Mouse (Mus musculus): ENCODE measurements at regions not wholly inside any gene's neighbourhood (a gene's known extent, or its start where the extent isn't known, plus 50 kb on each side); places are given as distances from the start of the nearest gene placed in this dataset.

DNA sequence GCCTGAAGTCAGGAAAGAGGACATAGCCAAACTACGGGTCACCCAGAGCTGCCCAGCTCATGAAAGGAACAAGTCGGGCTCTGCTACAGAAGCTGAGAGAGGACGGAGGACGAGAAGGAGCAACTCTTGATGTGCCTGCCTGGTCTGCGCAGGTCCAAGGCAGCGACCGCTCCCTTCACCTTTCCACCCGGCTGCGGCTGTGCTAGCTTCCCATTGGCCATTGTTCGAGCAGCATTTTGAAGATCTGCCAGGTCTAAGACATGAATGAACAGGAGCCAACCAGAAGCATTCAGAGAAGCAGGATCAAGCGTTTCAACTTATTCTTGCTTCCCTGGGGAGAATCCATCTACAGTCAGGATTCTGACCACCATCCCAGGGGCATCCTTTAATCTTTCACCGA is 113.3 kb upstream of the Wnt4 start:
- in situ Hi-C loops (cut with MboI, MseI), result no loop called here

GRCm38 (mm10) chr4:137160526-137160925 is 111.9 kb upstream of the Zbtb40 start:
- in situ Hi-C loops (cut with MboI, MseI), result no loop called here

- in situ Hi-C loops (cut with MboI, MseI), result no loop called here
These were observed 109.6 kb upstream of the Zbtb40 start for GRCm38 (mm10) chr4:137158201-137158600.

DNA sequence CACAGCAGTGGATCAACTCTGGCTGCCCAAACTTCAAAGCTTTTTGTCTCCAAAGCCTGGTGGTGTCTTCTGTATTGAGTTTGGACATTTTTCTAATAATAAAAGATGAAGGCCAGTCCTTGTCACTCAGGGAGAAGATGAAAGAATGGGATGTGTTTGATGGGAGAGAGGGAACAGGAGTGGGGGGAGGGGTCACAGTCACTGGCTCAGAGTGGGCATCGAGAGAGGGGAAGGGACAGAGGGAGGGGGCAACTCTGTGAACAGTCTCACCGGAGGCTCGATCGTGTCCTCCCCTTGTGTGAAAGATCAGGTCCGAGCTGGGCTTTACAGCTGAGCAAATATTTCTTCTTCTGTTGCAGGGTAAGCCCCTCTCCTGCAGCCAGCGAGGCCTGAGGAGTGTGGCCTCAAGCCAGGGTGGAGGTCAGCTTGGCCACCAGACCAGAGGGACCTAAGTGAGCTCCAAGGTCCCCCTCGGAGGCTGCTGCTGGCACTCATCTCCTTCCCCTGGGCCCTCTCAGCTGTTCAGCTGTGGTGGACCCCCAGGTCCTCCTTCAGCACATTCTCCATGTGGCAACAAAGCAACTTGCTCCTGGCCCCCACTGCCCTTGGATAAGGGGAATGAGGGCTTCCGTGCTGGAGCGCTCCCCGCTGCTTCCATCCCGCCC is 108.0 kb upstream of the Zbtb40 start:
- in situ Hi-C loops (cut with MboI, MseI), result no loop called here

- in situ Hi-C loops (cut with MboI, MseI), result no loop called here
These were observed 100.2 kb upstream of the Zbtb40 start for GRCm38 (mm10) chr4:137148756-137149155.

GRCm38 (mm10) chr4:137147795-137148194 is 99.2 kb upstream of the Zbtb40 start:
- in situ Hi-C loops (cut with MboI, MseI), result no loop called here

DNA sequence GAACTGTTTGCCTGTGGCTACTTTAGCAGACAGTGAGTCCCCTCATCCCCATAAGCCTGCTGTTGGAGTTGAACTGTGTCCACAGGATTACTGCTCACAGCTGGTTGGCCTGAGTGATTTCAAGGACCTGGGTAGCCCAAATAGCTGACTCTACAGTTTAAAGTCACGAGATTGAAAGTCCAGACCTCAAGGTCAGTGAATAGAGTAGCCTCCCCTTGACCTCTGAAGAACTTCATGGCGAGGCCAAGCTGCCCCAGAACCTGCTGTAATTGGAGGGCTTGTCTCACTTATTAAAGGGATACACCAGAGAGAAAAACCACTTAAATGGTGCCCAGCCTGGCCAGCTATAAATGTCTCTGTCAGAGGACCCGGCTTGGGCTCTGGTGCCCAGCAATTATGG is 97.7 kb upstream of the Zbtb40 start:
- in situ Hi-C loops (cut with MboI, MseI), result no loop called here

DNA sequence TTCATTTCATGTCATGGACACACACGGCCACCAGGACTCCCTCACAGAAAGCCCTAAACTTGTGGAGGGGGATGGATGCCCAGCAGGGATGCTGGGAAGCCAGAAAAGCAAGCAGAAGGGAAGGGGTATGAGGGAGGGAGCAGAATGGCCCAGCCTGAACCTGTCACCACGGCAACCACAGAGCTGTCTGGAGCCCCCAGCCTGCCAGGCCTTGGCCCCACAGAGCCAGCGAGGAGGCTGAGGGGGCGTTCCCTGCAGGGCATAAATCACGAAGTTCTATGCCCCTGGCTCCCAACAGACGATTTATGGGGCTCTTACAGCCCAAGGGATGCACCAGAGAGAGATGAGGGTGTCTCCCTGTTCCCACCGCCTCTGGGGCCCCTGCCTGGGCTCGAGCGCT is 93.7 kb upstream of the Zbtb40 start:
- in situ Hi-C loops (cut with MboI, MseI), result no loop called here

GRCm38 (mm10) chr4:137139051-137139705 is 90.6 kb upstream of the Zbtb40 start:
- in situ Hi-C loops (cut with MboI, MseI), result no loop called here

- in situ Hi-C loops (cut with MboI, MseI), result no loop called here
These were observed 89.5 kb upstream of the Zbtb40 start for GRCm38 (mm10) chr4:137138127-137138526.

- in situ Hi-C loops (cut with MboI, MseI), result no loop called here
These were observed 87.7 kb upstream of the Zbtb40 start for GRCm38 (mm10) chr4:137136313-137136712.

DNA sequence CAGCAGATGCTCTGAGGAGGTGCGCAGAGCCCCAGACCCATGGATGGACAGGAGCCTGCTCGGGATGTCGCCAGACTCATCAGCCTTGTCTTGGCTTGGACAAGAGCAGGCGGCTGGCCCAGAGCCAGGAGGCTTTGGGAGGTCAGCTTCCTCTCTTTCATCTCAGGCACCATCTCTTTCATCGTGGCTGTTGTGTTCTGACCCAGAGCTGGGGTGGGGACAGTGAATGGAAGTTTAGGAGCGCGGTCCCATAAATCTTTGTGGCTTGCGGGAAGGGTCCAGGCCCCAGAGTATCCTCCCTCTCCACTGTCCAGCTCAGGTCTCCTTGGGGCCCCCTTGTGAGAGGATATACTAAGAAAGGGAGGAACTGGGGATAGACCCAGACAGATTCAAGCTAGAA is 87.2 kb upstream of the Zbtb40 start:
- in situ Hi-C loops (cut with MboI, MseI), result no loop called here

DNA sequence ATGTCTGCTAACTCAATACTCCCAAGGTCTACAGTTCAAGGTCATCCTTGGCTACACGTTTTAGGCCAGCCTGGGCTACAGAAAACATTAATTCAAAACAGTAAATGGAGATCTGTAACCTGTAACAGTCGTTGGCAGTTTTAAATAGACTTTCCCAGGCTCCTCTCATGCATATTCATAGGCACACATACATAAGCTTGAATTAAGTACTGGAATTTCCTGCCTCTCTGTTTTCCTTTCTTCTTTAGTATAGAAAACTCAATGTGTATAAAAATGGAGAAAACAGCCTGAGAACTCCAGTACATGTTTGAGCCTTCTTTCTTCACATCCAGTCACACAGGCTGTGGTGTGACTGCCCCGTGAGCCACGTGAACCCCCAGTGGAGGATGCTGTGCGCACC is 86.0 kb upstream of the Zbtb40 start:
- in situ Hi-C loops (cut with MboI, MseI), result no loop called here

DNA sequence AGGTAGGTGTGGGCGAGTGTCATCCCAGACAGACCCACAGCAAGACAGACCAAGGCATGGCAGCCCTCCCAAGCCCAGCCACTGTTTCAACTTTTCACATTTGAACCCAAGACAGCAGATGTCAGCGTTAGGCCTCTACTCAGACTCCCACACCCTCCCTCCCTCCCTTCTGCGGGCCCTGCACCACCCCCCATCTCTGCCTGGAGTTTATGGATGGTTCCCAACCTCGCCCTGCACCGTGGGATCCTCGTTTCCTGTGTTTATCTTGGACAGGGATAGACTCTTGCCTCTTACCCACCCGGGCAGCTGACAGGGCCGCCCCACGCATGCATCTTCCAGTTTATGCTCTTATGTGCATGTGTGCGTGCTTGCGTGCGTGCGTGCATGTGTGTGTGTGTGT is 85.2 kb upstream of the Zbtb40 start:
- in situ Hi-C loops (cut with MboI, MseI), result no loop called here

GRCm38 (mm10) chr4:137130619-137131212 is 82.1 kb upstream of the Zbtb40 start:
- in situ Hi-C loops (cut with MboI, MseI), result no loop called here

DNA sequence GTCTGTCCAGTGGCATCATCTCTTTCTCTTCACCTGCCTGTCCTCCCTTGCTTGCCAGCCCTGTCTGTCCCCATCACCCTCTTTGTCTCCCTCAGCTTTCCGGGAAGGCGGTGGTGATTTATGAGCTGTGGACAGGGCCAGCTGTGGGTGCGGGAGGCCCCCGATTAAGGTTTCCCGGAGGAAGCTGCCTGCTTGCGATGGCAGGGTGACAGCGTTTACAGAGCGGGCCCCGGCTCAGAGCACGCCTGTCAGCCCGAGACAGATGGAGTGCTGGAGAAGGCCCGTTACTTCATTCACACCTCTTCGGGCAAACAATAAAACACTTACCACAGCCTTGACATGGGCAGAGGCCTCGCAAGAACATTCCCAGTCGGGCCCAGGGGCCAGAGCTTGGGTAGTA is 79.6 kb upstream of the Zbtb40 start:
- in situ Hi-C loops (cut with MboI, MseI), result no loop called here

DNA sequence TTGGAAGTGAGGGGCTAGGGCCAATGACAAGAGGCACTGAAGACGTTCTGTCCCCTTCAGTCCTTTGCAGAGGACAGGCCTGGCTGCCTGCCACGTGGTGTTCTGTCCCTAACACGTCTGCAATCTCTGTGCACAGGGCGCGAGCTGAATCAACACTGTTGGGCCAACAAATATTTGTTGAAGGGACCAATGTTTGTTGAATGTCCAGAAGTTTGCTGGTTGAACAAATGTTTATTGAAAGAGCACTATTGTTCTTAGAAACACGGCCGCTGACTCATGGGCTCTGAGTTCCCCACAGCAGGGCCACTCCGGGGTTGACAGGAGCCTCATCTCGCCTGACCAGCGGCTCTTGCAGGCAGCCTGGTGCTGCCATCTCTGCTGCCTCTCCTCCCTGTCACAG is 73.1 kb upstream of the Zbtb40 start:
- in situ Hi-C loops (cut with MboI, MseI), result no loop called here

GRCm38 (mm10) chr4:137120597-137120996 is 72.0 kb upstream of the Zbtb40 start:
- in situ Hi-C loops (cut with MboI, MseI), result no loop called here

- in situ Hi-C loops (cut with MboI, MseI), result no loop called here
These were observed 69.7 kb upstream of the Zbtb40 start for GRCm38 (mm10) chr4:137118332-137118715.

- in situ Hi-C loops (cut with MboI, MseI), result no loop called here
These were observed 69.1 kb upstream of the Zbtb40 start for GRCm38 (mm10) chr4:137117471-137118331.

DNA sequence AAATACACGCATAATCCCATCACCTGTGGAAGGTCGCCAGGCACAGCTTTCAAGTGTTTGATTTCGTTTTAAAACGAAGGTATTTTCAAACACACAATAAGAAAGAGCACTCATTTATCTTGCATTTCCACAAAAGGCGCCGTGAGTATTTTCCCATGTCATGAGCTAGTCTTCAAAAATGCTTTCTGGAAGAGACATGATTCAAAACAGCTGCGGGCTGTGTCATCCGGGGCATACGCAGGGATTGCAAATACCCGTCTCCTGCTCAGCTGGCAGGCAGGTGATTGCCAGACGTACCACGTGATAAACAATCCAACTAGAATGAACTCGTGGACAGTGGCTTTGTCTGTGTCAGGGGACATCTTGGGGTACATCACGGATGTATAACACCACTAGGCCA is 66.5 kb upstream of the Zbtb40 start:
- in situ Hi-C loops (cut with MboI, MseI), result no loop called here

DNA sequence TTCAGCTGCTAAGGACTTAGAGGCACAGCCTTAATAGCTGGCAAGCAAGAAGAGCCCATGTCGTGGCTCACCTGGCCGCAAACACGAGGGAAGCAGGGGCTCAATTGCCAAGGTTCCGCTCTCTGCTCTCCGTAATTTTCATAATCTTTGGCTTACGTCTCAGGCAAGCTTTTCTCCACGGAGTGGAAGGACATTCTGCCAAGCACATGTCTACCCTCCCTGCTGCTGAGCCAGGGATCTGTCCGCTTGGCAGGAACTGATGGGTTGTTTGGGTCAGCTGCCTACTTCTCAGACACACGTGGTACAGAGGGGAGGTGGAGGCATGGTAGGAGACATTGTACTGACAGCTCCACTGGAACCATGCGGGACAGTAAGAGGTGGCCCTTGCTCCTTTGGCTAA is 61.7 kb upstream of the Zbtb40 start:
- in situ Hi-C loops (cut with MboI, MseI), result no loop called here

Measured in T-helper 1 cell (primary cell).